Mouse (Mus musculus) embryonic facial prominence, embryonic 15.5 days (tissue): ENCODE results near the gene Atp6v0c. TPM values are rescaled to one million over a fixed set of nuclear protein-coding genes. Genes with fewer than 3 reads are reported as not detected.

Source experiments
- ATAC-seq: fragments of 200-750 bp; cut with Nextera tagmentation; 2 replicates; pipeline ENCODE4 v1.8.0; 2017; ENCODE audit warnings: low read depth, moderate TSS enrichment; ENCODE audit not compliant: insufficient number of reproducible peaks, low FRiP score, low TSS enrichment
- H3K27ac ChIP-seq: fragments of 300-500 bp; sonication (generic); replicated peaks from 2 replicates; pipeline ENCODE4 v1.5.1; 2015; ENCODE audit warnings: mild to moderate bottlenecking, inconsistent platforms
- H3K27me3 ChIP-seq: fragments of 300-500 bp; sonication (generic); 2 replicates; pipeline ENCODE4 v1.6.1; 2015; ENCODE audit warnings: inconsistent platforms
- H3K36me3 ChIP-seq: fragments of 300-500 bp; sonication (generic); 2 replicates; pipeline ENCODE4 v1.6.1; 2015; ENCODE audit warnings: mild to moderate bottlenecking, inconsistent platforms
- H3K4me1 ChIP-seq: fragments of 300-500 bp; sonication (generic); 2 replicates; pipeline ENCODE4 v1.6.1; 2015; ENCODE audit warnings: inconsistent platforms
- H3K4me2 ChIP-seq: fragments of 300-500 bp; sonication (generic); replicated peaks from 2 replicates; pipeline ENCODE4 v1.6.1; 2015; ENCODE audit warnings: mild to moderate bottlenecking, inconsistent platforms
- H3K4me3 ChIP-seq: fragments of 300-500 bp; sonication (generic); replicated peaks from 2 replicates; pipeline ENCODE4 v1.5.1; 2015; ENCODE audit warnings: mild to moderate bottlenecking, inconsistent platforms
- H3K9ac ChIP-seq: fragments of 300-500 bp; sonication (generic); 2 replicates; pipeline ENCODE4 v1.6.1; 2015; ENCODE audit warnings: inconsistent platforms
- H3K9me3 ChIP-seq: fragments of 300-500 bp; sonication (generic); replicated peaks from 2 replicates; pipeline ENCODE4 v1.6.1; 2016; ENCODE audit warnings: inconsistent platforms
- WGBS: fragments of 180-500 bp; shearing (Covaris S2); methylation state at CpG from one replicate; pipeline ENCODE4 v1.1.7; 2015; 5-methylcytosine and 5-hydroxymethylcytosine counted together
- polyA plus RNA-seq: library from polyadenylated mRNA; unstranded; fragments of >200 nt; fragmentation: Nextera tagmentation; extraction: Ambion mirVana; gene quantifications from 2 replicates; pipeline ENCODE4 v1.2.1, GENCODE M21; 2015

The Atp6v0c gene
- 539 and 547 TPM in 2 replicates for polyA plus RNA-seq

DNA sequence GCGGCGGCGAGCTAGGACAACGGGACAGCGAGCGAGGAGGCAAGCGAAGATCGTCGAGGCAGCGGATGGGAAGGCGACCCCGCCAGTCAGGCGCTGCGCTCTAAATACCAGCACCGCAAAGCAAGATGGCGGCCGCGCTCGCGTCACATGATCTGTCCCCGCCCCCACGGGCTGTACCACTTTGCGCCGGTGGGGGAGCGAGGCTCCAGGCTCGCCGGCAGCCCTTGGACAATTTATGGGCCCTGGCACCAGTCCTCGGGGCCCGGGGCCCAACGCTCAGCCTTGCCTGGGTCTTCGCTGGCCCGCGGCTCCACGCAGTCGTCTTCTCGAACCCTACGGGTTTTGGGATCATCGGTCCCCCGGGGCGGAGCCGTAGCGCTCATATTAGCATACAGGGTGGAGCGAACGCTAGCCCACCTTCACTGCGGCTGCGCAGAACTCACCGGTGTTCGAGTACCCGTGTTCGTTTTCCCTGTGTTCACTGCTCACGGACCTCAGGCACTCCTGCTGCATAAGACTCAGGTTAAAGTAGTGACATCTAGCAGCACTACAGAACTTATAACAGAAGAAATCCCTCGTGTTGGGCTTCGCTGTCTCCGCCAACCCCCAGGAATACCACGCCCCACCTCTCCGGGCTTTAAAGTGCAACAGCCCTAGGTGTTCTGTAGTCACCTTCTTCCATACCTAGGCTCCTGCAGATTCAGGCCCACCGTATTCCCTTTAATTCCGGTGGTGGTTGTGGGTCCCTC is at the start of gene Atp6v0c:
TSS of gene Atp6v0c (minus strand) at position 386 of the 749 bp plus-strand sequence.
- under 1% methylated on average over 58 of the region's 58 CpGs for WGBS
- peaks cover 26% of the 10 kb centered on the region for H3K4me1 ChIP-seq
- H3K27ac ChIP-seq: peak within 1 kb of the TSS; percentile 99
- peaks cover 17% of the 10 kb centered on the region for H3K36me3 ChIP-seq
- H3K4me2 ChIP-seq: peak within 1 kb of the TSS; percentile 81
- peak; percentile 92 for ATAC-seq
- H3K9me3 ChIP-seq: no peaks in the 10 kb centered on the region
- H3K4me3 ChIP-seq: peak within 1 kb of the TSS; percentile 67
- no peaks in the 10 kb centered on the region for H3K27me3 ChIP-seq
- H3K9ac ChIP-seq: peak within 1 kb of the TSS; percentile 94

GRCm38 (mm10) chr17:24216836-24217235 is 47.3 kb upstream of the Atp6v0c start:
- H3K4me2 ChIP-seq: no peak overlapping the region
- no peak overlapping the region for H3K4me3 ChIP-seq
- no peak overlapping the region for H3K27ac ChIP-seq
- ATAC-seq: no peak
- no peaks in the 10 kb centered on the region for H3K27me3 ChIP-seq
- WGBS: 62% methylated on average over 4 of the region's 4 CpGs
- H3K36me3 ChIP-seq: peaks cover 27% of the 10 kb centered on the region
- H3K4me1 ChIP-seq: peaks cover 26% of the 10 kb centered on the region
- no peak overlapping the region for H3K9ac ChIP-seq
- no peaks in the 10 kb centered on the region for H3K9me3 ChIP-seq

DNA sequence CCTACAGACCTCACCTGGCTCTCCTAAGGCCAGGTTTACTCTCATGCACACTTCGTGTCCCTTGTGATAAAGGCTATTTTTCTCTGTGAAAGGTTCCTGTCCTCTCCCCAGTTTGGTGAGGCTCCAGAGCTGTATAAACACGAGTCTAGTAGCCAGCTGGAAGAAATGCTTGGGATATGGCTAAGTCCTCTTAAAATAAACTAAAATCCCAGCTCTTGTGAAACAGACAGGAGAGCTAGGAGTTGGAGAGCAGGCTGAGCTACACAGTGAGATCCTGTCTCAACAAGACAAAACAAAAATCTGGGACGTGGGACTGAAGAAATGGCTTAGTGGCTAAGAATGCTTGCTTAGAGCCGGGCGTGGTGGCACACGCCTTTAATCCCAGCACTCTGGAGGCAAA is 43.7 kb upstream of the Atp6v0c start:
- no peak for ATAC-seq
- Histone ChIP-seq H3K9ac (no peak overlapping the region), H3K27ac (no peak overlapping the region), H3K27me3 (no peaks in the 10 kb centered on the region), H3K4me1 (peaks cover 49% of the 10 kb centered on the region), H3K9me3 (no peaks in the 10 kb centered on the region), H3K36me3 (peaks cover 26% of the 10 kb centered on the region), H3K4me2 (no peak overlapping the region), H3K4me3 (no peak overlapping the region)
- WGBS: 56% methylated on average over 6 of the region's 6 CpGs

DNA sequence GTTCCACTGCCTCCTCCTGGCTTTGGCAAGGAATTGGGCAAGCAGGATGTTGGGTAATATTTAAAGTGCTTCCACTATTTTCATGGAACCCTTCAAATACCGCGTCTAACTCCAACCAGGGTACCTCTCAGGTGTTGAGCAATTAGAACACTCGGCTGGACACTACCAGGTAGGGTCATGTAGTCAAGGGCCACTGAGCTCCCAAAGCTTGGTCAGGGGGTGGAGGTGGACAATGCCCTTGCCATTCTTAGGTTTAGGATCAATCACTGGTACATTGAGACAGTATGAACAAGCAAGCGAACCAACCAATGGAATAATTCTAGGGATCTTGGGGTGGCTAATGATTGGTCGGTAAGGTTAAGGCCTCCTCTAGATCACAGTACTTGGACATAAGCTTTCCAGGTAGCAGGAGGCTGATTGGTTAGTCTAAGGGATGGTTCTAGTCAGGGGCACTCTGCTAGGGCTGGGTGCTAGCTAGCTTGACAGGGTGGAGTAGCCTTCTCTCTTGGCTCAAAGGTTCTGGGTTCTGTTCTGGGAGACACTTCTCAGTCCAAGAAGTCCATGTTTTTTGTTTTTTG is 43.0 kb upstream of the Atp6v0c start:
- Histone ChIP-seq H3K9me3 (no peaks in the 10 kb centered on the region), H3K4me1 (peaks cover 55% of the 10 kb centered on the region), H3K4me3 (peak overlapping the region; percentile 50), H3K9ac (no peak overlapping the region), H3K27me3 (no peaks in the 10 kb centered on the region), H3K27ac (peak overlapping the region; percentile 93; the same call in 1 of the 2 replicates), H3K4me2 (peak overlapping the region; percentile 97), H3K36me3 (peaks cover 22% of the 10 kb centered on the region)
- WGBS: 30% methylated on average over 5 of the region's 5 CpGs
- no peak for ATAC-seq

DNA sequence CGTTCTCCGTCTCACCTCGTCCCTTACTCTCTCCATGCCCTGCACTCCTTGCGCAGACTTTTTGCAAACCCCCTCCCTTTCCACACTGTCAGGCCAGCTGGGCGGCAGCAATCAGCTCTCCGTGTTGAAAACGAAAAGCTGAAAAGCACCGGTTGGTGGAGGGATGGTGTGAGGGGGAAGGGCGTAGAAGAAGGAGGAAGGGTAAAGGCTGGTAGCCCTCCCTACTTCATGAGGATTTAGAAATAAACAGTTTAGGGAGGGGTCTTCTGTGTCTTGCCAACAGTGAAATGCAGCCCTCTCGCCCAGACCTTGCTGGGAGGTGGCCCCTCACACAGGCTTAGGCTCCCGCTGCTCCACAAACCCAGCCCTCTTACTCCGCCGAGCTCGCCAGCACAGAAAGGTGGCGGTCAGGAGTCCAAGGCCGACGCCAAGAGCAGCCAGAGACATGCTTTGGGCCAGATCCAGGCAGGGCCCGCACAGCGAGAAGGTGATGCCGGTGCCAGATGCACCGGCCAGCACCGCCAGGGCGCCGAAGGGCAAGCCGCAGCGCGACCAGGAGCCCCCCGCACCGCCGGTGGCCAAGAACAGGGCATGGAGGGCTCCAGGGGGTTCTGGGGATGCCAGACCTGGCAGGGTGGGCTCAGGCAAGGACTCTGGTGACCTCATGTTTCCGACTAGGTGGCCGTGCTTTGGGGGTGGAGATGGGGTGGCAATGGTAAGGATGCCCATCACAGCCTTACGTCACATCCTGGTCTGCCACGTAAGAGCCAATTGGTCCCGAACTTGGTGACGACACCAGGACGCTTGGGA is 42.3 kb upstream of the Atp6v0c start:
- Histone ChIP-seq H3K4me1 (peaks cover 62% of the 10 kb centered on the region), H3K27ac (peak overlapping the region; percentile 93), H3K4me3 (peak overlapping the region; percentile 50), H3K36me3 (peaks cover 15% of the 10 kb centered on the region), H3K4me2 (peak overlapping the region; percentile 97), H3K27me3 (no peaks in the 10 kb centered on the region), H3K9ac (peak overlapping the region; percentile 54), H3K9me3 (no peaks in the 10 kb centered on the region)
- ATAC-seq: no peak
- 1% methylated on average over 37 of the region's 37 CpGs for WGBS

DNA sequence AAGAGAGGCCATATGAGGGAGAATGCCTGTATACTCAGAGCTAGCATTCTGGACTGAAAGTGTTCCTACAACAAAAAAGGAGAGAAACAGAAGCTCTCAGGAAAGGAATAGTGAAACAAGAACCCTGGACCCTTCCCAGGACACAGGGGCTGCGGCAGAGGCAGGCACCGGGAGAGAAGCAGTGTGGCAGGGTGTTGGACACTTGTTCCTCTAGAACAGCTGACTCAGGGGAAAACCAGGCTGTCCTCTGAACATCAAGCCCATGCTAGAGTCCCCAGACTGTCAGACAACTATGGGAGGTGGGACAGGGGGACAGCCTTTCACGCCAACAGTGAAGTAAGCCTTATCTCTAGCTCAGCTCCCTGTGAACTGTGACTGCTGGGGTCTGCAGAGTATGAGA is 41.1 kb upstream of the Atp6v0c start:
- Histone ChIP-seq H3K4me2 (no peak overlapping the region; the same call in 1 of the 2 replicates), H3K27ac (peak overlapping the region; percentile 93), H3K4me3 (no peak overlapping the region), H3K27me3 (no peaks in the 10 kb centered on the region), H3K4me1 (peaks cover 75% of the 10 kb centered on the region), H3K36me3 (peaks cover 5% of the 10 kb centered on the region), H3K9ac (no peak overlapping the region), H3K9me3 (no peaks in the 10 kb centered on the region)
- 55% methylated on average over 3 of the region's 3 CpGs for WGBS
- no peak for ATAC-seq

DNA sequence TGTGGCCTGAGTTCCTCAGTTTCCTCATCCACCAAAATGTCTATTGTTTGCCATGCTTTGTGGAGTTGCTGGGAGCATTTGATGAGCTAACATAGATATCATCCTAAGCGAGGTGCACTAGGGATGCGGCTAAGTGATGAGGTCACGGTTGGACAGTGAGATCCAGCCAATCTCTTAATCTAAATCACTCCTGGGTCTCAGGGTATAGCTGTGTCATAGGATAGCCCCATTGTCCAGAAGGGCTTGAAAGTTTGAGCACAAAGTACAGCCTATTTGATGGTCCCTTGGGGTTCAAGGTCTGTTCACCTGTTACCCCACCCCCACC is 40.4 kb upstream of the Atp6v0c start:
- Histone ChIP-seq H3K27ac (peak overlapping the region; percentile 93), H3K27me3 (no peaks in the 10 kb centered on the region), H3K9ac (no peak overlapping the region), H3K4me2 (peak overlapping the region; percentile 90), H3K4me1 (peaks cover 79% of the 10 kb centered on the region), H3K4me3 (peak overlapping the region; percentile 72; the same call in 1 of the 2 replicates), H3K36me3 (no peaks in the 10 kb centered on the region), H3K9me3 (no peaks in the 10 kb centered on the region)
- 65% methylated on average over 3 of the region's 3 CpGs for WGBS
- ATAC-seq: no peak

DNA sequence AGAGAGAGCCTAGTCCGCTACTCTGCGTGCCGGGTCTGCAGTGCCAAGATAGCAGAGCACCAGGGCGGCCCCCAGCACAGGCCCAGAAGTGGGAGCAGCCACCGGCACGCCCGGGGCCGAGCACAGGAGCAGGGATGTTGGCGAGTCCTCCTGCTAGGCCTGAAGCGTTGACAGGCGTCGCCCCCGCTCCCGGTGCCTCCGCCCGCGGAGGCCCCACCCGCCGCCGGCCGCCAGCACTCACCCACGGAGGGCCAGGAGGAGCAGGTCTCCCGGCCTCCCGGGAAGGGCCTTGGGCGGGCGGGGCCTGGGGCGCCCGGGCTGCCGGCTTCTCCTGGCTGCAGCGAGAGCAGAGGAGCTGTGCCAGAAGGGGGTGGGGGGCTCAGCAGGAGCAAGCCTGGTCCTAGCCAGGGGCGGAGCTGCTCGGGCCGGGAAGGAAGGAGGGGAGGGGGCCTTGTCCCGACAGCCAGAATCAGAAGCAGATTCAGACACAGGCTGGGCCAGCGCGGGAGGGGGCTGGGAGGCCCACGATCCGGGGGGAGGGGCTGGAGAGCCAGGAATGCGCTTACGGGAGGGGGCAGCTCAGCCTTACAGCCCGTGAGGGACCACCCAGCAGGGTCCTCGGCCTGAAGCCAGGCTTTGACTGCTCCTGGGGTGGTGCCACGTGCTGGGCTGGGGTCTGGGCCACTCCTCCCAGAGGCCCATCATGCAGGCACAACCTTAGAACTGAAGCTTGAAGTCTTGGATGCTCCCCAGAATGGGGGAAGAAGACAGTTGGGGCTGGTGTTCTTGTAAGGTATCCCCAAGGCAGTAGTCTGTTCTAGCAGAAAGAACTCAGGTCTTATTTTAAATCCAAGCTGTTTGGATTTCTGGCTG is 39.8 kb upstream of the Atp6v0c start, which contains the start of gene Ntn3:
TSS of gene Ntn3 (minus strand) at position 489 of the 873 bp plus-strand sequence.
- no peaks in the 10 kb centered on the region for H3K27me3 ChIP-seq
- peak; percentile 84 for ATAC-seq
- H3K9ac ChIP-seq: peak within 1 kb of the TSS; percentile 58
- H3K4me2 ChIP-seq: peak within 1 kb of the TSS; percentile 90
- peak within 1 kb of the TSS; percentile 72 for H3K4me3 ChIP-seq
- peak within 1 kb of the TSS; percentile 93 for H3K27ac ChIP-seq
- peaks cover 85% of the 10 kb centered on the region for H3K4me1 ChIP-seq
- H3K36me3 ChIP-seq: no peaks in the 10 kb centered on the region
- no peaks in the 10 kb centered on the region for H3K9me3 ChIP-seq
- WGBS: under 1% methylated on average over 41 of the region's 43 CpGs

DNA sequence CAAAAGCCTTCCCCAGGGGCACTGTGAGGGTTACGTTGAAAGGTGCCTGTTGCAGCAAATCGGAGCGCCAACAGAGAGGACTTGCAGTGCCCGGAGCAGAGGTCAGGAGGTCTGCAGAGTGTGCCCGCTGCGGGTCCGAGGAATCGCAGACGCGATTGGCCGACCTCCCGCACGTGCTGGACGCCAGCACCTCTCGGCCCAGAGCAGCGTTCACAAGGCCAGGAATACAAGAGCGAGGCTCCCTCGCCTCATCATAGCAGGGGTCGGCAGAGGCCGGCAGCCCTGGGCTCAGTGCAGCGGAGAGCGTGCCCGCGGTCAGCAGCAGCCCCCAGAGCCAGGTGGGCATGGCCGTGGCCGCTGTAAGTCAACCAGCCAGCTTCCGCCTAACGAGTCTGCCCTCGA is 39.1 kb upstream of the Atp6v0c start:
- Histone ChIP-seq H3K4me3 (peak overlapping the region; percentile 72), H3K9me3 (no peaks in the 10 kb centered on the region), H3K27ac (peak overlapping the region; percentile 93), H3K27me3 (no peaks in the 10 kb centered on the region), H3K4me2 (peak overlapping the region; percentile 90), H3K36me3 (no peaks in the 10 kb centered on the region), H3K4me1 (peaks cover 91% of the 10 kb centered on the region), H3K9ac (peak overlapping the region; percentile 58)
- ATAC-seq: no peak
- 4% methylated on average over 29 of the region's 29 CpGs for WGBS

GRCm38 (mm10) chr17:24207768-24208640 is 38.5 kb upstream of the Atp6v0c start:
- WGBS: 48% methylated on average over 34 of the region's 34 CpGs
- peak overlapping the region; percentile 90 for H3K4me2 ChIP-seq
- peak overlapping the region; percentile 72 for H3K4me3 ChIP-seq
- peaks cover 96% of the 10 kb centered on the region for H3K4me1 ChIP-seq
- no peaks in the 10 kb centered on the region for H3K36me3 ChIP-seq
- no peak for ATAC-seq
- peak overlapping the region; percentile 93 for H3K27ac ChIP-seq
- H3K27me3 ChIP-seq: no peaks in the 10 kb centered on the region
- peak overlapping the region; percentile 58 for H3K9ac ChIP-seq
- H3K9me3 ChIP-seq: no peaks in the 10 kb centered on the region
